Mouse (Mus musculus) embryo, embryonic 11 days (tissue): ENCODE measurements around the gene 4930513O06Rik.

Experiments used
- DNase-seq: peaks from one replicate; pipeline ENCODE4 v3.0.0-alpha.2; 2015

4930513O06Rik gene

DNA sequence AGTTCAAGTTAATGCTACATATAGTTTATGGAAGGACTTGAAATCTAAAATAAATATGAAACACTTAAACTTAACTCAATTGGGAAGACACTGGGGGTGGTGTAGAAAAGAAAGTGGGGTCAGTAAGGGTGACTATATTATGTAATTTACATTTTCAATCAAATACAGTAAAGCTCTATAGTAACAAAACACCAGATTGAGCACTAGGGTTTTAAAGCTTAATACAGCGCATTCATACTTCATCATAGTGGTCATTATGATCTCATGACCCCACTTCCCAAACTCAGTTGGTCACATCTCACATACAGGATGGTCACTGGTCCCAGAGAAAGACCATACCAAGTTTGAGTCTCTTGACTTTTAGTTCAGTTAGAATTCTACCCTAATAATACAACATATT lies at the start of gene 4930513O06Rik:
Gene 4930513O06Rik (plus strand): TSS at position 301 of the 400 bp plus-strand sequence.
- DNase-seq: no peak

DNA sequence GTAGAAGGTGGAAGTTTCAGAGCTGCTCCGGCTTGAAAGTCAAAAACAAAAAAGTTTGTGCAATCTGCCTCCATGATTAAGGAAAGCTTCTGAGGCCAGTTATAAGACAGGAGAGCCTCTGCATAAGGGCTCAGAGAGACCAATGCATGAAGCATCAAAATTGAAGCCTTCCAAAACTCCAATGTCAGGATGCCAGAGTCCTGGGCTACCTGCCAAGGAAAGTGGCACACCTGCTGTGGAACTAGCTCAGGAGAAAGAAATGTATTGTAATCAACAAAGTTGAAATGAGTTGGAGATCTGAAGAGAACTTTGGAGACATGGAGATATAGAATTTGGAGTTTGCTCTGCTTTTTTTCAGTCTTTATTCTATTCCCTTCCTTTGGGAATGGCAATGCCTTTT lies 48.4 kb upstream of the 4930513O06Rik start:
- no peak for DNase-seq

DNA sequence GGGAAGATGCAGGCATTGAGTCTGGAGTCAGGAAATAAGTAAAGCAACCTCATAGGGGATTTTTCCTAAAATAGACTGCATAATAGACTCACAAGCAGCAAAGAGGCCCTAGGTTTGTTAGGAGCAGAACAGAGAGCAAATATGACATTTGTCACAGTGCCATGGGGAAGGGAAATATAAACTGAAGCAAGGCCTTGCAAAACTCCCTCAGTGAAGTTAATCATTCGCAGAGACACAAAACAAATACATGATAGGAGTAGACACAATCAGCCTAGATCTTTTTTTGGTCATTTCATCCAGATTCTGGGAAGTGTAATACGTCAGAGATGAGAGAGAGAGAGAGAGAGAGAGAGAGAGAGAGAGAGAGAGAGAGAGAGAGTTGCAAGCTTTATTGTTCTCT lies 46.7 kb upstream of the 4930513O06Rik start:
- no peak for DNase-seq

DNA sequence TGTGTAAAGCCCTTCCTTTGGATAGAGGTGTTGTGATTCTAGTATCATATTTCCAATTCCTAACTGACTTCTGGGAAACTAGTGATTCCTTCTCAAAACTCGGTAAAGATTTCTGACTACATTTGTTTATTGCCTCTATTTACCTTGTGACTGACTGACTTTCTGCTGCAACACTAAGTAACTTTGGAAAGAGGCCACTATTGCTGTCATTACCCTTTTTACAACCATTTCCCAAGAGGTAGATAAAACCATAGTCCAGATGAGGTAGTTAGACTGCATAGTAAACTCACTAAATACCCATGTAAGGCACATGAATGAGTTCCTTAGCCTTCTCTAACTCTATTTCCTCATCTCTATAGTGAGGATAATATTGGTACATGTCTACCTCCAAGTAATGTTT lies 44.9 kb upstream of the 4930513O06Rik start:
- DNase-seq: no peak

DNA sequence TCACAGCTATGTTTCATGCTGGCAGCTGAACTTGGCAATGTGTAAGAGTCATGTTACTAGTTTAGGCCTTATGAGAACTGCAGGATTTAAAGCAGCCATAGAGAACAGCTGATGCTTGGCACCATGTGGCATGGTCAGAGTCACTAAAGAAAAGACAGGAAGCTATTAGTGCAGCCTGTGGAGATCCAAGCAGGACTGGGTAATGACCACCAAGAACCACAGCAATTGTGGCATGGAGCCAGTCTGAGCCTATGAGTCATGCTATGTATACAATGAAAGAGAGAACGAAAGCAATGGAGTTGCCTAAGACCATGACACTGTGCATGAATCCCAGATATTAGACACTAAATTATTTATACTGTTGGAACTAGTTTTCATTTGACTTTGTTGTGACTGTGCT lies 34.1 kb upstream of the 4930513O06Rik start:
- no peak for DNase-seq

DNA sequence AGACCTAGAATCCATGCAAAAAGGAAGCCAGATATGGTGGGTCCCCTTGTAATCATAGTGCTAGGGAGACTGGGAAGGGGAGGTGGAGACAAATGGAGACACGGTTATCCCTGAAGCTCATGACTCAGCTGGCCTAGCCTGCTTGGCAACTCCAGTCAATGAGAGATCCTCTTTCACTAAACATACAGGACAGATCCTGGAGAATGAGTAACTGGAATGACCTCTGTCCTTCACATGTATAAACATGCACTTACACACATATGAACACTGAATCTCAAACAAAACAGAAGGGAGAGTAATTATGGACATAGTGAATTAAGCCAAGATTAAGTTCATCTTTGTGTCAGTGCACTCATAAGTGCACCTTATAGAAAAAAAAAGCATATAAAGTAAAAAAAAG lies 32.9 kb upstream of the 4930513O06Rik start:
- DNase-seq: no peak

DNA sequence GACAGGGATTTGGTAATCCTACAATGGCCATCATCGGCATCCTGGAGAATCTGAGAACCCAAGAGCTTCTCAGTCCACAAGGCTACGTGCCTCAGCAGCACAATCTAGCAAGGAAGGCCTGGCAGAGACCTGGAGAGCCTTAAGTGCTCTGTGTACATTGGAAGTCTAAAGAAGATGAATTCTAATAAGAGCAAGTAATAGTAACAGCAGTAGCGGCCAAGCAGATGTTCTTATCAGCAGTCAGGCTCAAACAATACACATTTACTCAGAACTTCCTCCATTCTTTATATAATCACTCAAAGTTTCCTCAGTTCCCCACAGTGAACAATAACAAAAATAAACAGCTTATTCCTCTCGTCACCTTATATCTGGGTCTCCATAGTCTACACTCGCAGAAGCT lies 22.0 kb upstream of the 4930513O06Rik start:
- no peak for DNase-seq

DNA sequence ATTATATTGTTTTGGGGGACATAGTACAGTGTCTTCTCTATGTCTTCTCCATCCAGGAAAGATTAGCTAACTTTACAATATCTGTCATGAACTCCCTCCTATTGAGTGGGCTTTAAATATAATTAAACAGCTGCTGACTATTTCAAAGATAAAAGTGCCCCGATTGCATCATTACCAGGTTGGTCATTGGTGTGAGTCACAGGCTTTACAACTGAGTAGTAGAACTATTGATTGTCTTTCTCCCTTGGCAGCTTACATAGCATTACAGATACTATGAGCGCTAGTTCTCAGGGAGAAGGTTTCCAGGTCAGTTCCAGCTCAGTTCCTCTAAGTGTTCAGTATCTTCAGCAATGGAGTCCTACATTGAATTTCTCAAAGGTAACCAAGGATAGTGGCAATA lies 7.5 kb upstream of the 4930513O06Rik start:
- no peak for DNase-seq

DNA sequence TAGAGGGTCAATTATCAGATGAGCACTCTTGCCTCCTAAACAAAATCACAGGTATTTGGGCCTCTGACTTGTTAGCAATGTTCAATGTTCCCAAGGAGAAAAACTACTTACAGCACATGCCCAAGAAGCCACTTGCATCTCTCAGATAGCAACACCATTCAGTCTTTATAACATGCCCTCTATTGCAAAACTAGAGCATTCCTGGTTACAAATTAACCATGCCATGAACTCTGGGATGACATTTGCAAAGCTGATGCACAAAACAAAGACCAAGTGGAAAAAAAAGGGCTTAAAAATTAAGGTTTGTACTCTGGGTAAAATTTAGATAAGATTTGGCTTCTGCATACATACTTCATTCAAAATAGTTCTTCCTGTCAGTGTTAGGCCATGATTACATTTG lies 966 bp upstream of the 4930513O06Rik start, which contains the start of gene Serpina7:
Gene Serpina7 (minus strand): TSS at position 160 of the 400 bp plus-strand sequence.
- no peak for DNase-seq

DNA sequence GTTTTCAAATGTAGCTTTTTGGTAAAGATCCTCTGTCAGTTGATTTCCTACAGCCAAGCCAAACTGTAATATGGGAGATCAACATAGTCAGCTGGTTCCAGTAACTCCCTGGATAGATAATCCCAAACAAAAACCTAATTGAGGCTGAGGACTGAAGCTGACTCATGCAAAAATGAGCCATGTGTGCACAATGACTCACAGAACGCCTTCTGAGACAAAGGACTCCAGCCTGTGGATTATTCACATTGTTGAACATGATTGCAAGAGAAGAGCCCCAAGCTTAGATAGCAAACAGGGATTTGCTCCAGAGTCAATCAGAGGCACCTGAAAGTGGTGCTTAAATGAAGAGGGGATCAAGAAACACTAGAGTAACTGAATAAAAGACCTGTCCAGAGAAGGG lies 11.2 kb downstream of the 4930513O06Rik start:
- DNase-seq: no peak

DNA sequence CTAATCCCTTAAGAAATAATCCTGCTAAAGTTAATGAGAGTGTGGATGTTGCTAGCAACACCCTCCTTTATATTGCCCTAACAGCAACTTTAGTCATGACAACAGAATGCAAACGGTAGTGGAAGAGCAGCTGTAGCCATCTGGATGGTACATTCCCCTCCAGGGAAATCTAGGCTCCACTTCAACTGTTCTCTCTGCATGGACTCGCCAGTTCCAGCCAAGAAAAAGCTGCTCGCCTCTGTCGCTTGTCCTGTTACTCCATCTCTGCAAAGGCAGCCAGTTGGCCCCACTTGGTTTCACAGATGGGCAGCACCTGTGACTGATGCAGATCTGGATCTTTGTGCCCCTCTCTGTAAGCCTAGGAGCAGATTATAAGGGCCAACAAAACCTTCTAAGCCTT lies 48.0 kb downstream of the 4930513O06Rik start:
- no peak for DNase-seq
